Comparison of ENCODE assay signal across 9 mouse cellular contexts in the genomic region with DNA sequence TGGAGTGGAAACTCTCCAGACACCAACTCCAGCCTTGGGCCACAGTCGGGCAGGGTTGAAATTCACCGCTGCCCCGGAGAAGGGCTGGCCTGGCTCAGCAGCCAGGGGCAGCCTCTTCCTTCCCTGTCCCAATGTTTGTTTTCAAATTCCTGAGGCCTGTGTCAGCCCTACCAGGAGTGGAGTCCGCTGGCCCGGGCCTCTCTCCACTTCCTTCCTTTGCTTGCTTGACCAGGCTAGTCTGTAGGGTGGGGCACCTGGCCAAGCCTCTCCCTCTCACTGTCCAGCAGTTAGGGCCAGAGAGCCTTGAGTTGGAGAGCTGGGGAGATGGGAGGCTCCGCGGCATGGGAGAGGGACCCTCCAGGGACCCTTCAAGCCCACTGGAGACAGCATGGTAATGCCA. TPM values are rescaled to one million over a fixed set of nuclear protein-coding genes. Genes with fewer than 3 reads are reported as not detected.
DNase-seq lines count a peak whose midpoint lies in the region; ATAC-seq and TF ChIP-seq lines count a peak whose summit lies in the region.
"Had no signal": no experiment of that assay in that cellular context is flagged by ENCODE, and none has a peak within 500 bp of the region (broad histone marks: within the 10 kb centered on the region; RNA-seq: fewer than 3 reads in every experiment).

No protein-coding gene starts in this region.

- no peaks in the 10 kb centered on the region for H3K9me3 ChIP-seq in neural tube, embryonic 13.5 days
- H3K9me3 ChIP-seq in stomach, embryonic 16.5 days (replicated peaks; ENCODE audit: control insufficient read depth, low read length) = no peaks in the 10 kb centered on the region

- H3K27me3 ChIP-seq in neural tube, embryonic 13.5 days = no peaks in the 10 kb centered on the region
- H3K27me3 ChIP-seq in stomach, embryonic 16.5 days (ENCODE audit: control insufficient read depth, insufficient read depth, low read length) = no peaks in the 10 kb centered on the region

- no peak for ATAC-seq in neural tube, embryonic 13.5 days (ENCODE audit: low read depth)
- peak; percentile 82 for ATAC-seq in stomach, embryonic 16.5 days (ENCODE audit: insufficient read depth, low FRiP score)

- no peak for DNase-seq in neural tube, embryonic 10.5 days (ENCODE audit: extremely low spot score, low spot score)
- DNase-seq in heart, adult 8-10 months (ENCODE audit: low spot score) = peak; percentile 90
- peak; percentile 81 for DNase-seq in kidney, adult 18-20 months
- DNase-seq in lung, adult 2 months = peak; percentile 89
- no peak for DNase-seq in right cerebral cortex, adult 18-20 months
- DNase-seq in spleen, adult 12 weeks (ENCODE audit: low spot score) = no peak

- H3K9ac ChIP-seq in neural tube, embryonic 13.5 days = no peak overlapping the region
- H3K9ac ChIP-seq in stomach, embryonic 16.5 days (ENCODE audit: low read length) = peak overlapping the region; percentile 53

- WGBS in neural tube, embryonic 13.5 days = 72% methylated on average over 7 of the region's 7 CpGs
- 13% methylated on average over 7 of the region's 7 CpGs for WGBS in lung, adult 2 months
- WGBS in stomach, embryonic 16.5 days = 17% methylated on average over 7 of the region's 7 CpGs

- peak; percentile 86; the same call in 1 of the 2 replicates for TF ChIP-seq POLR2A in lung, adult 2 months (IDR thresholded peaks at IDR 0.05; ENCODE audit: borderline replicate concordance, extremely low read depth, low read depth, low read length)

- H3K4me3 ChIP-seq in neural tube, embryonic 13.5 days = no peak overlapping the region
- peak overlapping the region; percentile 47 for H3K4me3 ChIP-seq in lung, adult 2 months (replicated peaks; ENCODE audit: extremely low read depth, low read depth, low read length)
- no peak overlapping the region; the same call in 1 of the 2 replicates for H3K4me3 ChIP-seq in stomach, embryonic 16.5 days (replicated peaks; ENCODE audit: low read length)

- no peak for TF ChIP-seq CTCF in lung, adult 2 months (IDR thresholded peaks at IDR 0.05; ENCODE audit: insufficient read depth, low read length)

- H3K27ac ChIP-seq in neural tube, embryonic 13.5 days (replicated peaks) = peak overlapping the region; percentile 67
- peak overlapping the region; percentile 89 for H3K27ac ChIP-seq in stomach, embryonic 16.5 days (ENCODE audit: low read length)

- H3K4me1 ChIP-seq in neural tube, embryonic 13.5 days (replicated peaks) = peaks cover 17% of the 10 kb centered on the region
- peaks cover 32% of the 10 kb centered on the region for H3K4me1 ChIP-seq in lung, adult 2 months (ENCODE audit: control insufficient read depth, insufficient read depth, low read length)
- H3K4me1 ChIP-seq in stomach, embryonic 16.5 days (ENCODE audit: control insufficient read depth, insufficient read depth, low read length) = peaks cover 42% of the 10 kb centered on the region

- H3K36me3 ChIP-seq in neural tube, embryonic 13.5 days = no peaks in the 10 kb centered on the region
- no peaks in the 10 kb centered on the region for H3K36me3 ChIP-seq in stomach, embryonic 16.5 days (ENCODE audit: control insufficient read depth, insufficient read depth, low read length)

- H3K4me2 ChIP-seq in neural tube, embryonic 13.5 days = no peak overlapping the region; the same call in 1 of the 2 replicates
- H3K4me2 ChIP-seq in stomach, embryonic 16.5 days (ENCODE audit: low read depth, low read length) = peak overlapping the region; percentile 24; the same call in 1 of the 2 replicates

RNA-seq across cellular contexts. Expression of gene Epha2, which starts 22.9 kb away (rescaled TPM):
- 1.7 and 2.2 TPM in 2 replicates for polyA plus RNA-seq in neural tube, embryonic 13.5 days (2015; fragmentation: Nextera tagmentation; extraction: Ambion mirVana)
- 1 to 10 TPM; 4.6 to 7.1 (median 5.2) TPM for total RNA-seq in heart, adult 8-10 months (2022)
- polyA plus RNA-seq in lung, adult 2 months (2012; rRNA removed) = 54.0 and 68.8 TPM in 2 replicates
- polyA plus RNA-seq in stomach, embryonic 16.5 days (2015; fragmentation: Nextera tagmentation; extraction: Ambion mirVana) = 9.5 and 12.1 TPM in 2 replicates

RNA-seq across cellular contexts. Expression of gene Arhgef19, which starts 38.9 kb away (rescaled TPM):
- polyA plus RNA-seq in neural tube, embryonic 13.5 days (2015; fragmentation: Nextera tagmentation; extraction: Ambion mirVana) = 2.1 and 2.2 TPM in 2 replicates
- 10 to 100 TPM; 26.2 to 32.2 (median 30.3) TPM for total RNA-seq in heart, adult 8-10 months (2022)
- polyA plus RNA-seq in lung, adult 2 months (2012; rRNA removed) = 11.5 and 15.3 TPM in 2 replicates
- 16.1 and 18.9 TPM in 2 replicates for polyA plus RNA-seq in stomach, embryonic 16.5 days (2015; fragmentation: Nextera tagmentation; extraction: Ambion mirVana)
- total RNA-seq: MEL had no signal

Comparison
In these comparisons a context has a peak if more than half of its experiments do, and no peak if none do; other contexts are left out.
1. DNase-seq: peak in heart, adult 8-10 months (single experiment), kidney, adult 18-20 months (single experiment) and lung, adult 2 months (single experiment); none in neural tube, embryonic 10.5 days (single experiment), right cerebral cortex, adult 18-20 months (single experiment) and spleen, adult 12 weeks (single experiment).